Mouse (Mus musculus) liver, postnatal 0 days (tissue): ENCODE data around the gene Mrpl30. TPM values are rescaled to one million over a fixed set of nuclear protein-coding genes. Genes with fewer than 3 reads are reported as not detected.

Experiments
- ATAC-seq: fragments of 200-750 bp; cut with Nextera tagmentation; 2 replicates; pipeline ENCODE4 v1.8.0; 2017; ENCODE audit warnings: mild to moderate bottlenecking, moderate library complexity
- DNase-seq: peaks from one replicate; pipeline ENCODE4 v3.0.0-alpha.2; 2016
- H3K27ac ChIP-seq: fragments of 300-500 bp; sonication (generic); 2 replicates; pipeline ENCODE4 v1.5.1; 2014; ENCODE audit warnings: antibody characterized with exemption, moderate library complexity, mild to moderate bottlenecking, low read depth
- H3K27me3 ChIP-seq: fragments of 300-500 bp; sonication (generic); 2 replicates; pipeline ENCODE4 v1.6.1; 2014; ENCODE audit warnings: low read length, control low read depth, mixed read lengths; ENCODE audit not compliant: insufficient read depth
- H3K36me3 ChIP-seq: fragments of 300-500 bp; sonication (generic); replicated peaks from 2 replicates; pipeline ENCODE4 v1.6.1; 2014; ENCODE audit warnings: mild to moderate bottlenecking, control low read depth, low read length, moderate library complexity, mixed read lengths; ENCODE audit not compliant: insufficient read depth
- H3K4me1 ChIP-seq: fragments of 300-500 bp; sonication (generic); 2 replicates; pipeline ENCODE4 v1.6.1; 2014; ENCODE audit warnings: antibody characterized with exemption, mild to moderate bottlenecking, control low read depth; ENCODE audit not compliant: insufficient read depth
- H3K4me2 ChIP-seq: fragments of 300-500 bp; sonication (generic); 2 replicates; pipeline ENCODE4 v1.6.1; 2014; ENCODE audit warnings: low read depth, mild to moderate bottlenecking, low read length, moderate library complexity, mixed read lengths
- H3K4me3 ChIP-seq: fragments of 300-500 bp; sonication (generic); 2 replicates; pipeline ENCODE4 v1.5.1; 2014; ENCODE audit warnings: low read depth, low read length
- H3K9ac ChIP-seq: fragments of 300-500 bp; sonication (generic); replicated peaks from 2 replicates; pipeline ENCODE4 v1.6.1; 2014; ENCODE audit warnings: mild to moderate bottlenecking, moderate library complexity
- H3K9me3 ChIP-seq: fragments of 300-500 bp; sonication (generic); 2 replicates; pipeline ENCODE4 v1.6.1; 2016; ENCODE audit warnings: mild to moderate bottlenecking, control low read depth, low read length, mixed read lengths
- CTCF ChIP-seq: sonication (generic); IDR thresholded peaks from 2 replicates; pipeline ENCODE4 v1.5.1; 2016; ENCODE audit warnings: antibody characterized with exemption, low read depth
- EP300 ChIP-seq: IDR thresholded peaks from 2 replicates; pipeline ENCODE4 v1.6.1; 2016; ENCODE audit warnings: antibody characterized with exemption, low read depth, mild to moderate bottlenecking
- WGBS: fragments of 180-500 bp; shearing (Covaris S2); extraction: QIAGEN DNeasy Blood & Tissue Kit; methylation state at CpG from one replicate; pipeline ENCODE4 v1.1.7; 2014; ENCODE audit not compliant: insufficient replicate concordance; 5-methylcytosine and 5-hydroxymethylcytosine counted together
- polyA plus RNA-seq: library from polyadenylated mRNA; unstranded; fragments of >200 nt; fragmentation: Nextera tagmentation; extraction: Ambion mirVana; gene quantifications from 2 replicates; pipeline ENCODE4 v1.2.1, GENCODE M21; 2015

Mrpl30 gene
- polyA plus RNA-seq, 1 experiment from 2014 or later, result 185 TPM

DNA sequence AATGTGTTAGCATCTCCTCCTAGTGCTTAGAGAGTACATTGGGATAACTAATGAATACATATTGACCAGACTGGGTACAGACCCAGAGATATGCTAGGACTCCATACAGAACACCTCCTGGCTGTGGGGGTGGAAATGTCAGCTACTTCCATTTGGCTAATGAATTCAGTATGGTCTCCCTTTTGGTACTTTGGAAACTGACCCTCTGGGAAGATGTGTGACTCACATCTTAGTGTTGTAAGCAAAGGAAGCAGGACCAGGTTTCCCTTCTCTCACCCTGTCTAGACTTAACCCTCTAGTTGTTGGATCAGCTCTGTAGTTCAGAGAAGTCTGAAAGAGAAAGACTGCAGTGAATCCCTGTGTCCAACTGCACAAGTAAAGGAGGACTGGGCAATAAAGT is 4.3 kb downstream of the Mrpl30 start:
- Histone ChIP-seq H3K27ac (no peak overlapping the region), H3K4me2 (no peak overlapping the region), H3K27me3 (no peaks in the 10 kb centered on the region), H3K4me1 (peaks cover 7% of the 10 kb centered on the region), H3K36me3 (peaks cover 42% of the 10 kb centered on the region), H3K9ac (no peak overlapping the region), H3K9me3 (no peaks in the 10 kb centered on the region), H3K4me3 (no peak overlapping the region)
- DNase-seq (no peak), ATAC-seq (no peak)
- no peak for TF ChIP-seq EP300
- no peak for TF ChIP-seq CTCF

DNA sequence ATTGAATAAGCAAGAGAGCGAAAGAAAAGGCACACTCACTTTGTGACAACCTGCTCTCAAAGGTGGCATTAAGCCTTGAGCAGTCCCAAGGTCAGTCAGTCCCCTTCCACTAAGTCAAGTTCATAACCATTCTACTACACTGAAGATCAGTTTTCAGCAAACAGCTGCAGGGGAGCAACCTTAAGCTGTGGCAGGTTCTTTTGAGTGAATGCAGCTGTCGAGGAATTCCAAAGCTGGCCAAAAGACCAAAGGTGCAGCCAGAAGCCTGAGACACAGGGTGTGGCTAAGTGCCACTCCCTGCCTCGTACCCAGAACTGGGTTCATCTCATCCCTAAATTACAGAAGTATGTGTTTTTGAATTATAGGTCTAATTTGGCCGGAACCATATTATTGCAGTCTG is 9.5 kb downstream of the Mrpl30 start:
- Histone ChIP-seq H3K36me3 (peaks cover 32% of the 10 kb centered on the region), H3K4me2 (no peak overlapping the region)

DNA sequence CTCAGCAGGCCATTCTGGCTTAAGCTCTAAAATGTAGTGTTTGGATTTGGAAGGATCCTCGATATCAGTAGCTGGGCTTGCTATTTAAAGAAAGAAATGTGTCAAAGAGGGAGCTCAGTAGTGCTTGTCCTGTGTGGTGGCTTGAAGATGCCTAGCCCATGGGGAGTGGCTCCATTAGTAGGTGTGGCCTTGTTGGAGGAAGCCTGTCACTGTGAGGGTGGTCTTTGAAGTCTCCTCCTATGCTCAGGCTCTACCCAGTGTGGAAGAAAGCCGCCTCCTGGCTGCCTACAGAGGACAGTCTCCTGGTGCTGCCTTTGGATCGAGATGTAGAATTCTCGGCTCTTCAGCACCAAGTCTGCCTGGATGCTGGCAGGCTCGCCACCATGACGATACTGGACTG is 10.0 kb downstream of the Mrpl30 start:
- Histone ChIP-seq H3K9ac (no peak overlapping the region), H3K27me3 (no peaks in the 10 kb centered on the region), H3K4me1 (no peaks in the 10 kb centered on the region), H3K9me3 (no peaks in the 10 kb centered on the region), H3K27ac (no peak overlapping the region), H3K36me3 (peaks cover 28% of the 10 kb centered on the region), H3K4me2 (no peak overlapping the region), H3K4me3 (no peak overlapping the region)
- TF ChIP-seq CTCF, result no peak
- no peak for TF ChIP-seq EP300
- WGBS, result 73% methylated on average over 6 of the region's 6 CpGs
- DNase-seq, result no peak
- ATAC-seq, result no peak

More for the DNA sequence above, 9.5 kb downstream of the Mrpl30 start:
- Histone ChIP-seq H3K27me3 (no peaks in the 10 kb centered on the region), H3K4me3 (no peak overlapping the region), H3K9me3 (no peaks in the 10 kb centered on the region), H3K9ac (no peak overlapping the region), H3K27ac (no peak overlapping the region), H3K4me1 (no peaks in the 10 kb centered on the region)
- no peak for TF ChIP-seq EP300
- no peak for TF ChIP-seq CTCF
- DNase-seq (no peak), ATAC-seq (no peak)
- 80% methylated on average over 4 of the region's 4 CpGs for WGBS

DNA sequence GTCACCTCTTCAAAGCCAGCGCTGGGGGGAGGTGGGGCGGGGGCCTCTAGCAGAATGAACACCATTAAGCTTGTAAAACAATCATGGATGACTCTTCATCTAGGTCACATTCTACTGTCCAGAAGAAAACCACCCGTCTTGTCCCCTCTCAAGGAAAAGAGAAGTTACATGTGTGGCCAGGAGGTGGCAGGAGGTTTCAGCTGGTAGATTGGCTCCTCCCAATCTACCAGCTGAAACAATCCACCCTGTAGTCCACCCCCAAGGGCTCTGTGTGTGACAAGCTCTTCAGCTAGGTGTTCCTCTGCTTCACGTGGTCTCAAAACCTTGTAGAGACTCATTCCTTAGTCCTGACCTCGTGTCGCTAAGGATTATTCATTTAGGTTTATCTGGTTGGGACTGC is 12.9 kb downstream of the Mrpl30 start:
- no peak overlapping the region for H3K9ac ChIP-seq
- no peak overlapping the region for H3K27ac ChIP-seq
- no peaks in the 10 kb centered on the region for H3K4me1 ChIP-seq
- ATAC-seq, result 0 out of 2 replicates have a peak, but pooled peaks have one; percentile 21
- peak; percentile 27 for DNase-seq
- H3K4me2 ChIP-seq, result no peak overlapping the region
- TF ChIP-seq CTCF (peak; percentile 52), EP300 (no peak)
- 26% methylated on average over 6 of the region's 6 CpGs for WGBS
- H3K4me3 ChIP-seq, result no peak overlapping the region
- H3K9me3 ChIP-seq, result no peaks in the 10 kb centered on the region
- peaks cover 12% of the 10 kb centered on the region for H3K36me3 ChIP-seq
- no peaks in the 10 kb centered on the region for H3K27me3 ChIP-seq

DNA sequence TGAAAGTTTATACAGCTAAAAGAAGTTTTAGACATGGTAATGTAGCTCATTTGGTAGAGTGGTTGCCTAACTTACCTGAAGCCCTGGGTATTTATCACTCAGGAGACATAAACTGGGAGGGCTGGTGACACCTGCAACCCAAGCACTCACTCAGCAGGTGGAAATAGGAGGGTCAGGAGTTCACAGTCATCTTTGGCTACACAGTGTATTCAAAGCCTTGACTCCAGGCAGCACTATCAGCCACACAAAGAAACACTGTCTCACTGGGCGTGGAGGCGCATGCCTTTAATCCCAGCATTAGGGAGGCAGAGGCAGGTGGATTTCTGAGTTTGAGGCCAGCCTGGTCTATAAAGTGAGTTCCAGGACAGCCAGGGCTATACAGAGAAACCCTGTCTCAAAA is 22.5 kb downstream of the Mrpl30 start:
- WGBS, result 86% methylated on average over 2 of the region's 2 CpGs
- TF ChIP-seq EP300 (no peak), CTCF (no peak)
- H3K9me3 ChIP-seq, result no peaks in the 10 kb centered on the region

DNA sequence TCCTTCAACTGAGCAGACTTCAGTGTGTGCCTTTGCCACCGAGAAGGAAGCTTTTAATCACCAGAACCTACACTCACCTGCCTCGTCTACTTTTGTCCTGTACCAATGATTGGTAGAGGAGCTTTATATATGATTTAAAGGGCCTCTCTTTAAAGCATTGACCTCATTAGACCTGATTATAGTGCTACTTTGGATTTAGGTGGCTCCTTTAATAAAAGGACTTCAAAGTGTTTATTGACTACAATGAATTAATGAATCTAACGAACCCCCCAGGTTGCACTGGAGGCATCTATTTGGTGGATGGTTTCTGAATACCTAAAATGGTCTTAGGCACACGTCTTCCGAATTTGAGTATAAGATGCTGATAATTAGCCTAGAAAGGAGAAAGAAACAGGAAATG is 26.1 kb downstream of the Mrpl30 start, which contains the start of gene Lyg2:
TSS of gene Lyg2 (minus strand) at position 101 of the 400 bp plus-strand sequence.
- H3K27me3 ChIP-seq, result no peaks in the 10 kb centered on the region
- DNase-seq (no peak), ATAC-seq (no peak)
- H3K9ac ChIP-seq, result no peak within 1 kb of the TSS
- no peaks in the 10 kb centered on the region for H3K36me3 ChIP-seq
- H3K4me3 ChIP-seq, result no peak within 1 kb of the TSS
- TF ChIP-seq EP300, result no peak
- TF ChIP-seq CTCF, result no peak
- H3K27ac ChIP-seq, result no peak within 1 kb of the TSS
- 68% methylated on average over 5 of the region's 5 CpGs for WGBS
- no peaks in the 10 kb centered on the region for H3K4me1 ChIP-seq
- H3K4me2 ChIP-seq, result no peak within 1 kb of the TSS
- H3K9me3 ChIP-seq, result no peaks in the 10 kb centered on the region

More for the DNA sequence above, 22.5 kb downstream of the Mrpl30 start:
- ATAC-seq (no peak), DNase-seq (no peak)
- no peaks in the 10 kb centered on the region for H3K36me3 ChIP-seq
- H3K27ac ChIP-seq, result no peak overlapping the region
- H3K9ac ChIP-seq, result no peak overlapping the region
- H3K27me3 ChIP-seq, result no peaks in the 10 kb centered on the region
- H3K4me1 ChIP-seq, result no peaks in the 10 kb centered on the region
- no peak overlapping the region for H3K4me2 ChIP-seq
- H3K4me3 ChIP-seq, result no peak overlapping the region

DNA sequence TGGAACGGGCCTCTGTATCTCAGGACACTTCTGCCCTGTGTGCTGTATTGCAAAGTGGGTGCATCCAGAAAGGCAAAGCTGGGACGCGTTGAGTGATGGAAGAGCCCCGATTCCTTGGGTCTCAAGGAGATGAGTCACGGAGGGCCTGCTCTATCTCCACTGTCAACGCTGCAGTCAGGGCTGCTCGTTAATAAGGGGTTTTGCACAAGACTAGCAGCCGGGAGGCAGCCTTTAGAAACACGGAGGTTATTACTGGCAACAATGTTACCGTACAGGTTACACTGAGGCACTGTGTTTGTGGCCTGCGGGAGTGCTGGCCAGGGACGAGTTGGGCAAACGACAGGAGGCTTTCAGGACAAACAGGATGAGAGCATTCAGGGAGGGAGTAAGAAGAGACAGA is 27.4 kb downstream of the Mrpl30 start:
- no peak overlapping the region for H3K4me2 ChIP-seq
- H3K9ac ChIP-seq, result no peak overlapping the region
- H3K27ac ChIP-seq, result no peak overlapping the region
- no peaks in the 10 kb centered on the region for H3K36me3 ChIP-seq
- no peak for ATAC-seq
- TF ChIP-seq CTCF (no peak), EP300 (no peak)
- no peak for DNase-seq
- 72% methylated on average over 13 of the region's 13 CpGs for WGBS
- no peaks in the 10 kb centered on the region for H3K4me1 ChIP-seq
- no peak overlapping the region for H3K4me3 ChIP-seq
- no peaks in the 10 kb centered on the region for H3K27me3 ChIP-seq
- H3K9me3 ChIP-seq, result no peaks in the 10 kb centered on the region
